Mouse (Mus musculus) kidney, adult 2 months (tissue): ENCODE measurements around the gene Cnpy1. TPM values are rescaled to one million over a fixed set of nuclear protein-coding genes. Genes with fewer than 3 reads are reported as not detected.

Experiments
- DNase-seq: peaks from one replicate; pipeline ENCODE4 v3.0.0; 2021
- H3K27ac ChIP-seq: fragments of 200-500 bp; 2 replicates; pipeline ENCODE4 v1.5.1; 2012; ENCODE audit warnings: low read depth, low read length, control low read depth, inconsistent platforms; ENCODE audit not compliant: insufficient read depth
- H3K27me3 ChIP-seq: fragments of 200-500 bp; replicated peaks from 2 replicates; pipeline ENCODE4 v1.6.1; 2012; ENCODE audit warnings: mild to moderate bottlenecking, moderate library complexity, low read length, inconsistent platforms; ENCODE audit not compliant: control insufficient read depth, insufficient read depth
- H3K36me3 ChIP-seq: fragments of 200-500 bp; 2 replicates; pipeline ENCODE4 v1.6.1; 2012; ENCODE audit warnings: mild to moderate bottlenecking, moderate library complexity, low read length, inconsistent platforms; ENCODE audit not compliant: control insufficient read depth, insufficient read depth
- H3K4me1 ChIP-seq: fragments of 200-500 bp; 2 replicates; pipeline ENCODE4 v1.6.1; 2011; ENCODE audit warnings: low read length; ENCODE audit not compliant: control insufficient read depth, insufficient read depth
- H3K4me3 ChIP-seq: fragments of 200-500 bp; 2 replicates; pipeline ENCODE4 v1.5.1; 2011; ENCODE audit warnings: mild to moderate bottlenecking, low read depth, low read length, control low read depth; ENCODE audit not compliant: insufficient read depth
- CTCF ChIP-seq: fragments of 200-500 bp; conservative IDR thresholded peaks from 2 replicates; pipeline ENCODE4 v1.5.1; 2011; ENCODE audit warnings: low read depth, mild to moderate bottlenecking, control low read depth, low read length, moderate library complexity, mixed read lengths; ENCODE audit not compliant: insufficient read depth, insufficient read length
- POLR2A ChIP-seq: fragments of 200-500 bp; IDR thresholded peaks from one replicate; pipeline ENCODE4 v1.6.1; 2011; ENCODE audit warnings: low read depth, low read length, control low read depth
- WGBS: fragments of 180-500 bp; shearing (Covaris S2); methylation state at CpG from one replicate; pipeline ENCODE4 v1.1.7; 2018; 5-methylcytosine and 5-hydroxymethylcytosine counted together
- polyA plus RNA-seq: library from polyadenylated mRNA; depleted of rRNA; stranded (reverse); fragments of >200 nt; gene quantifications from 2 replicates; pipeline ENCODE4 v1.2.3, GENCODE M21; 2012

Gene Cnpy1
- polyA plus RNA-seq, 1 experiment: 0.11 TPM

- Histone ChIP-seq H3K4me3 (no peak overlapping the region), H3K27ac (no peak overlapping the region), H3K27me3 (peaks cover 6% of the 10 kb centered on the region), H3K36me3 (no peaks in the 10 kb centered on the region), H3K4me1 (no peaks in the 10 kb centered on the region)
- TF ChIP-seq POLR2A: no peak
- TF ChIP-seq CTCF: no peak
- WGBS: 16% methylated on average over 1 of the region's 1 CpGs
- no peak for DNase-seq
These were observed 71.9 kb downstream of the Cnpy1 start for GRCm38 (mm10) chr5:28173674-28174073.

DNA sequence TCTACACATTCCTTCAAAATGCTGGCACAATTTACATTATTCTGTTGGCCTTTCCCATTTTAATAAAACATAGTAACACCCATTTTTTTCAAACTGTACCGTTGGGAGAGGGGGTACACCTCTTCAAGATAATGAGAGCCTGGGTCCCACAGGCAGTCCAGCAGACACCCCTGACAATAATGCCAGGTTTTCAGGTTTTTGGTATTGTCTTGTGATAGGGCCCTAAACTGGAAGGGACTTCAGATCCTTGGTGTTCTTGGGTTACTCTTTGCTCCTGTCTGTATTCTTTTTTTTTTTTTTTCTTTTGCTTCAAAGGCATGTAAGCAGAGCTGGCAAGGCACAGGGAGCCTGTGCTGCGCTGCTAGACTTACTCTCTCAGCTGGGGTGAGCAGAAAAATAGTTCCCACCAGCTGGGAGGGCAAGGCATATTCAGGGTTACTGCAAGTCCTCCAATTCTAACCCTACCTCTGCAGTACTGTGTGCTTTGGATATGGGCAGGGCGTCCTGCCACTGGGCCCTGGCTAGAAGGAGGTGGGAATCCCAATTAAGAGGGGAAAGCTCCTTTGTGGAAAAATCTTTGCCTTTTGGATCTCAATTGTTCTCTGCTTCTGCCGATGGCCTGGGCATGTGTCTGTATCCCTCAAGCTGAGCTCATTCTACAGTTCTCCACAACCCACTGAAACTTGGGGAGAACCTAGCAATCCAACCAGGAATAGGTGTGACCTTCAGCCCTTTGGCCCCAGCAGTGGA lies 72.5 kb downstream of the Cnpy1 start:
- WGBS: 21% methylated on average over 4 of the region's 4 CpGs
- H3K4me3 ChIP-seq: no peak overlapping the region
- DNase-seq: no peak
- no peak overlapping the region for H3K27ac ChIP-seq
- H3K27me3 ChIP-seq: peaks cover 7% of the 10 kb centered on the region
- TF ChIP-seq POLR2A (no peak), CTCF (no peak)
- no peaks in the 10 kb centered on the region for H3K36me3 ChIP-seq
- H3K4me1 ChIP-seq: no peaks in the 10 kb centered on the region

DNA sequence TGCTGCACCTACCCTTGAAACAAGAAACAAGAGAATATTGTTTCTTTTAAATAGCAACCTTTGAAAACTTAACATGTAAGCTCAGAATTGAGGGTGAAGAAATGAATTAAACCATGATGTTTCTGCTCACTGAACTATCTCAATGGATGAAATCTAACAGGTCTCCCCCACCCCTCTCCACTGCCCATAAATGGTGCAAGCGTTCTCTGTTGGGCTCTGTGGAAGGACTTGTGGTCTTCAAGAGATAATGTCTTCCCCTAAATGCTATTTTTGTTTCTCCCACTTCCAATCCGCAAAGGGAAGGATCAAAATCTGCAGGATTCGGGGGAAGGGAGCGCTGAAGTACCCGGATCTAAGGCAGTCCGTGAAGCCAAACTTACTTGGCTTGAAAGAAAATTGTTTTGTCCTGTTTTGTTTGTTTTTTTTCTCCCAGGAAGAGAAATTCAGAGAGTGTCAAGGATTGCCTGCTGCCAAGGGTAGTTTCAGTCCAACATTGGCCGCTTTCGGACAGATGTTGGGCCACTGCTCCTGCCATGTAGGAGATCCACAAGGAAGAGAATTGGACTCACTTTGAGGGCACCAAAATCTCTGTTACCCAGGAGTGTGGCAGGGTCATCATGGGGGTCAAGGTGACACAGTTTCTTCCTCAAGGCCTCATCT lies 73.2 kb downstream of the Cnpy1 start:
- Histone ChIP-seq H3K36me3 (no peaks in the 10 kb centered on the region), H3K4me1 (no peaks in the 10 kb centered on the region), H3K27ac (no peak overlapping the region), H3K27me3 (peaks cover 7% of the 10 kb centered on the region), H3K4me3 (no peak overlapping the region)
- no peak for DNase-seq
- TF ChIP-seq CTCF (no peak), POLR2A (no peak)
- WGBS: 27% methylated on average over 8 of the region's 8 CpGs

- Histone ChIP-seq H3K27me3 (peaks cover 7% of the 10 kb centered on the region), H3K36me3 (no peaks in the 10 kb centered on the region), H3K4me3 (no peak overlapping the region), H3K27ac (no peak overlapping the region), H3K4me1 (no peaks in the 10 kb centered on the region)
- no peak for DNase-seq
- WGBS: 26% methylated on average over 5 of the region's 5 CpGs
- TF ChIP-seq POLR2A (no peak), CTCF (no peak)
These were observed 73.9 kb downstream of the Cnpy1 start for GRCm38 (mm10) chr5:28171667-28172066.

DNA sequence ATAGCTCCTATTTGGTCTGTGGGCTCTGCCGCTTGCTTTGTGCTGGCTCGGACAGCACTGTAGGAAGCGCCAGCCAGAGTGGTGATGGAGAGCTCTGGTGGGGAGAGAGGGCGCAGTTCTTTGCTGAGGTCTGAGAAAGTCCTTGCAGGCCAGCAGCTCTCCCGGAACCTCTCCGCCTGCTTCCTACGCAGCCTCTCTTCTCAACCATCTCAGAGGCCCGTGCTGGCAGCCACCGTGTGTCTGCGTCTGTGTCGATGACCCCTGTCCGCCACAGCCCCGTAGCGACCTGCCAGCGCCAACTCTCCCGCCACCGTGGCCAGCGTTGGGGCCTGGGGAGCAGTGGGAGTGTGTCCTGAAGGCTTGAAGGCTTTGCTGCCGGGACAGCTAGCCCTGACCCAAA lies 74.7 kb downstream of the Cnpy1 start:
- no peaks in the 10 kb centered on the region for H3K4me1 ChIP-seq
- peaks cover 8% of the 10 kb centered on the region; the same call in 1 of the 2 replicates for H3K27me3 ChIP-seq
- no peak for TF ChIP-seq POLR2A
- H3K4me3 ChIP-seq: no peak overlapping the region
- no peak for DNase-seq
- H3K36me3 ChIP-seq: no peaks in the 10 kb centered on the region
- no peak overlapping the region for H3K27ac ChIP-seq
- WGBS: 7% methylated on average over 19 of the region's 19 CpGs

- Histone ChIP-seq H3K27ac (no peak overlapping the region), H3K4me3 (no peak overlapping the region), H3K4me1 (no peaks in the 10 kb centered on the region), H3K36me3 (no peaks in the 10 kb centered on the region), H3K27me3 (peaks cover 15% of the 10 kb centered on the region)
- WGBS: 25% methylated on average over 17 of the region's 17 CpGs
- no peak for TF ChIP-seq CTCF
- TF ChIP-seq POLR2A: no peak
- no peak for DNase-seq
These were observed 75.5 kb downstream of the Cnpy1 start for GRCm38 (mm10) chr5:28170081-28170480.

GRCm38 (mm10) chr5:28169166-28169801 lies 76.3 kb downstream of the Cnpy1 start:
- Histone ChIP-seq H3K4me3 (no peak overlapping the region), H3K27me3 (peaks cover 15% of the 10 kb centered on the region), H3K27ac (no peak overlapping the region), H3K36me3 (no peaks in the 10 kb centered on the region), H3K4me1 (no peaks in the 10 kb centered on the region)
- DNase-seq: no peak
- TF ChIP-seq POLR2A (no peak), CTCF (no peak)
- WGBS: 8% methylated on average over 5 of the region's 5 CpGs
